Mouse (Mus musculus) stomach, postnatal 0 days (tissue): ENCODE data around the gene Cd83.

Experiments
- CTCF ChIP-seq: IDR thresholded peaks from 2 replicates; pipeline ENCODE4 v1.5.1; 2016; ENCODE audit warnings: antibody characterized with exemption, low read depth, mild to moderate bottlenecking, moderate library complexity
- EP300 ChIP-seq: optimal IDR thresholded peaks from 2 replicates; pipeline ENCODE3; 2016; ENCODE audit warnings: antibody characterized with exemption

GRCm38 (mm10) chr13:43849816-43850215 is 65.2 kb downstream of the Cd83 start:
- TF ChIP-seq EP300 (no peak), CTCF (no peak)
